Mouse (Mus musculus) T-helper 1 cell (primary cell): ENCODE data around the gene Fabp3.

Experiments
- in situ Hi-C: fragments of 300-600 bp; cut with MboI, MseI; formaldehyde crosslinking; loops from one replicate; pipeline ENCODE4 v1.15.1; 2025; ENCODE audit warnings: high pct_unique_total_duplicates

Fabp3 gene

DNA sequence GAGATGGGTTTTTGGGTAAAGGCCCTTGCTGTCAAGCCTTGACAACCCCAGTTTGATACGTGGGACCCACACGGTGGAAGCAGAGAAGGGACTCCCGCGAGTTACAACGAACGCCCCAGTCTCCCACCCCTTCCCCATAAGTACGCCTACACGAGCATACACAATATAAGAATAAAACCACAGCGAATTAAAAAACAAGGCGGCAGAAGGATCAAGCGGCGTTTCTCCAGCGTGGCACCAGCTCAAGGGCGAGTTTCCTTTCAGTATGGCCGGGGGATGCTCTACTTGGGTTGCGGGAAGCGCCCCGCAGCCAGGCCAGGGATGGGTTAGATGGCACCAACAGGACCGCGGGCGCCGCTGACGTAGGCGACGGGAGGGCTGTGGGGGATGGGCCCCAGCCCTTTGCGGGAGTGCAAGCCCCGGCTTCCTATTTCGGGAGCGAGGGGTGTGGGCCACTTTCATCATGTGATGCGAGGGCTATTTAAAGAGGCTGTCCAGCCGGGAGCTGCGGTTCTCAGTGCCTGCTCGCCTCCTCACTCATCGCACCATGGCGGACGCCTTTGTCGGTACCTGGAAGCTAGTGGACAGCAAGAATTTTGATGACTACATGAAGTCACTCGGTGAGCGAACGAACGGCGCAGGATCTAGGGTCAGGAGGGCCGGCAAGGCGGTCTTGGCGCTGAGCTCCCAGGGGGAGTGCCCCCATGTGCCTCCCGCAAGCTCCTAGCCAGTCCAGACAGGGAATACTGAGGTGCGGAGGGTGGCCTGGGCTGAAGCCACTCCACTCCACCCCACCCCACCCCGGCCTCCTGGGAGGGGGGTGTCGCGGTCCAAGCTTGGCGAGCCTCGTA lies at the start of gene Fabp3, which contains the start of gene Gm10570:
Gene Fabp3, plus strand, starts transcription at position 365 of the 851 bp plus-strand sequence.
Gene Gm10570, minus strand, starts transcription at position 444 of the 851 bp plus-strand sequence.
- in situ Hi-C loops: loop anchor here (10.0 kb wide), 1 partner anchor 326 kb away; no protein-coding TSS in a partner anchor

DNA sequence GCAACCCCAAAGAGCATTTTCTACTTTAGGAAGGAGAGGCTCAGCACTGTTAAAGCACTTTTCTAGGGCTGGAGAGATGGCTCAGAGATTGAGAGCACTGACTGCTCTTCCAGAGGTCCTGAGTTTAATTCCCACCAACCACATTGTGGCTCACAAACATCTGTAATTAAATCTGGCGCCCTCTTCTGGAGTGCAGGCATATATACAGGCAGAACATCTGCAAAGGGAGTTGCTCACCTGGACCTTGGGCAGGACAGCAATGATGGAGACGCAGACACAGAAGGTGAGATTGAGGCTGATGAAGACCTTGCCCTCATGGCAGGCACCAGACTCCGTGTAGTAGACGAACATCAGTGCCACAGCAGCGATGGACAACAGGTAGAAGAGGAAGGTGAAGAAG lies 48.0 kb upstream of the Fabp3 start:
- in situ Hi-C loops: no loop called here

DNA sequence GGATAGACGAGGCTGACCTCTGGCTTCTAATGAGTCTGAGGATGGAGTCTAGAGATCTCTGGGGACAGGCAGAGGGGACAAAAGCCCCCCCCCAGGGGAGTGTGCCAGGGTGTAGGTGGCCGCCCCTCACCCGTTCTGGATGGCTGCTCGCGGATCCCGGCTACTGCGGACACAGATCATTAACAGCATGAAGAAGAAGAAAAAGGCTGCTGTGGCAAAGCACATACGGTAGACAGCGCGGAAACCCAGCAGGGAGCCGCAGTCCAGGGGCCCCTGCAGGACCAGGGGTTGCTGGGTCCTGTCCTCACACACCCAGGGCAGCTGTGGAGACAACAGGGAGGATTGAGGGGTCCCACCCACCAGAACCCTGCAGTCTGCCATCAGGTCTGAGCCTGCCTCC lies 44.3 kb upstream of the Fabp3 start:
- in situ Hi-C loops: no loop called here

DNA sequence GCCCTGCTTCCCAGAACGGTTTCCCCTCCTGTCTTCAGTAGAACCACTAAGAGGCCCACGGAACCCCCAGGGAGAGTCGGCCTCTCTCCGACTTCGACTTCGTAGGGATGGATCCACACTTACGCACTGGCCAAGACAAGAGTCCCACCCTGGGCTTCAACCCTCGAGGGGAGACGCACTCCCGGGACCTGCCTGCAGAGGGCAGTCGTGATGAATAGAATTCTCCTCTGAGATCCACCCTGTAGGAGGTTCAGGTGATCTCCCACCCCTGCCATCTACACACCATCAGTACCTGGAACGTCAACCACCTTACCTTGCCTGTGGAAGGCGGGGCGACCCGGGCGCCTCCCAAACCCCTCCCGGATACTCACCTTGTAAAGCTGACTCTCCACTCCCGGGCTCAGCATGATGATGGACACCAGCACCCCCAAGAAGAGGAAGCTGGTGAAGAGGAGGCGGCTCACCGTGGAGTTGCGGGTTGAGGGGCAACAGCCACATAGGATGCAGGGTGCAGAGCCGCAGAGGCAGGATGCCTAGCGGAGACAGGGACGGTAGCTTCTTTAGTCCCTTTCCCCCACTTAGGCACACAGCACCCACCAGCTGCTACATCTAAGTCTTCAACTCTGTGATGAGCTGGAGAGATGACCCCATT lies 43.6 kb upstream of the Fabp3 start:
- in situ Hi-C loops: no loop called here

DNA sequence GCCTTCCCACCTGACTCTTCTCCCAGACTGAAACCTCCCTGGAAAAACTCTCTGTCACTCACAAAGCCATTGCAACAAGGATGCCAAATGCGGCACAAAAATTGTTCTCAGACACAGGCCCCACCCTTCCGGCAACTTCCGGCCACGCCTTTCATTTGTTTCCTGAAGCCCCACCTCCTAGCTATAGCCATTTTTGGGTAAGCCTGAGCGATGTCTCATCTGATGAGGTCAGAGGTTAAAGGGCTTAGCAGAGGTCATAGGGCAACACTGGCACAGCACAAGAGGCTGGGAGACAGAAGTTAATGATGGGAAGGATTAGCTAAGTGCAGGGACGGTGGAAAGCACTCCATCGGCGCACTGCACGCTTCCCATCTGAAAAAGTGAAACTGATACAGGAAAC lies 41.8 kb upstream of the Fabp3 start:
- in situ Hi-C loops: no loop called here

DNA sequence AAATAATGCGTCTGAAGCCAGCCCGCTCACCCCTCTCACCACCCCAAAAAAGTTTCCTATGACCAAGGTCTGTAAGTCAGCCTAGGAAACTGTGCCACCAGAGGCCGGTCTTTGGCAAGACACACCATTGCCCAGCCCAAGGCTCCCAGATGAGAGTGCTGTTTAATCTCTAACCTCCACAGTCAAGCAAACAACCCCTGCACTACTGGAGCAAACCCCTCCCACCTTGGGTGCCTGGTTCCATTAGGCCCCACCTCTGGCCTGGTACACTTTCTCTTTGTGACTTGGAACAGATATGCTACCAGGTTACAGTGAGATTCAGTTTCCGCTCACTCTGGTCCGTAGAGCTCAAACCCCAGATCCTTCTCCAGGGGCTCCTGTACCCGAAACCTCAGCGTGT lies 41.3 kb upstream of the Fabp3 start:
- in situ Hi-C loops: no loop called here

GRCm38 (mm10) chr4:130268736-130269135 lies 39.7 kb upstream of the Fabp3 start:
- in situ Hi-C loops: no loop called here

DNA sequence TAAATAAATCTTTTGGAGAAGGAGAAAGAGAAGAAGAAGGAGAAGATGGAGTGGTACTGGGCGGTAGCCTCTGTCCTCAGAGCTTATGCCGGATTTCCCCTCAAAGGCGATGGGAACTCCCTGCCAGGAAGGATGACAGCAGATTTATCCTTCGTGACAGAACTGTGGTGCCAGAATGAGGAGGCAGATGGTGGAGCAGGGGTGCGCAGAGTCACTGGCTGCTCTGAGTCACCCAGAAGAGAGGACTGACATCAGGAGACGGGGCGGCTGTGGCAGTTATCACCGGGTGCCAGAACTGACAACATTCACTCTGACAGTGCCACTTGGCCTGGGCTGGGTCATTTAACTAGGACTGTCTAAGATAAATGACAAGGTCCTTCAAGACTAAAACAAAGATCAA lies 38.3 kb upstream of the Fabp3 start:
- in situ Hi-C loops: no loop called here

DNA sequence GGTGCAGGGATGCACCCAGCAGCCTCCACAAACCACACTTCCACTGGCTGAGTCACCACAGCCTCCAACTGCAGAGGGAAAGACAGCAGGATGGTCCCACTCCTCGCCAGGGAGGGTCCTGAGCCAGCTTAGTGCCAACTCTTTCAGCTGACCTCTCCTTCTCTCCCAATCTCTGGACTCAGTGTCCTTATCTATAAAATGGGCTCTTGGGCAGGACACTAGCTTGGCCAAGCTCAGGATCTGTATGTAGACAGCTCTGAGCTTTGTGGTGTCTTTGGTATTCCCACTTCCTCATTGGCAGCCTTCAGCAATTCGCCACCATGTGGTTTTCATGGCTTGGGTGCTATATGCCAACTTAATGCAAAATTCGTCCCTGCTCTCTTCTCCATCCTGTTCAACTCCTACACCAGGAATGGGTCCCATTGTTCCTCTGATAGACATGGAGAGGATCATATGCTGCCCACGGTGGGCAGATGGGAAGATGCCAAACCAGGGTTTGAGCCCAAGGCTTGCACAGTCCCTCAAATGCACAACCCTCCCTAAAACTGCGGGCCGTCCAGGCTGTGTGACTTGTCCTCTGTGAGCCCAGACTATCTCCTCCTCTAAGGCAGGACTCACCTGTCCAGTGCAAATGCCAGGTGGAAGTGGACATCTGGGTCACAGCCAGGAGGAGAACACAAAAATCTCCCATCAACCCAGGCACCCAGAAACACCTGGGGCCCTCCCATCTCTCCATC lies 37.6 kb upstream of the Fabp3 start:
- in situ Hi-C loops: no loop called here

GRCm38 (mm10) chr4:130273698-130274345 lies 34.6 kb upstream of the Fabp3 start:
- in situ Hi-C loops: no loop called here

DNA sequence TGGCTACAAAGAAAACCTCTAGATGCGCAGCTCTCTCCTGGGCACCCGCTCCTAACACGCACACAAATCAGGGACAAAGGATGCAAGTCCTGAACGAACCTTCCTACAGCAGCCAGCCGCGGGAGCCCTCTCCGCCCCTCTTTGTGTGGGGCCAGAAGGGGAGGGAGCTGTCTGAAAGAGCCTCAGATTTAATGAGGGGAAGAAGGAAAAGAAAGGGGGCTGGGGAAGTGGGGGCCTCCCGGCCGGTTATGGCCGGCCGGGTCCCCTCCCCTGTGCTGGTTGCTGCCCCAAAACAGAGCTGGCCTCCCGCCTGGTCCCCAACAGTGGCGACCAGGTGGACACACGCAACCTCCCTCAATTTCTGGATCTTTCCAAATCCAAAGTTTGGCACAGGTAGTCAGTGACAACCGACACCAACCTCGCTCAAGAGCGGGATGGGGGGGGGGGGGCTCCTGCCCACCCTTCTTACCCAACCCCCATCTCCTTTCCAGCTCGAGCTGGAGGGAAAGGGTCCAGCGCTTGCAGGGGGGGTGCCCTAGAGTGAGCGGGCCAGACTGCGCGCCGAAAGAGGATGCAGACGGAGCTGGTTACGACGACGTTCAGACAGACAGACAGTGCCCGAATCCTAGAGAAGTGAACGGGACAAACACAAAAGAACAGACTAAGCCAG lies 33.9 kb upstream of the Fabp3 start:
- in situ Hi-C loops: no loop called here

DNA sequence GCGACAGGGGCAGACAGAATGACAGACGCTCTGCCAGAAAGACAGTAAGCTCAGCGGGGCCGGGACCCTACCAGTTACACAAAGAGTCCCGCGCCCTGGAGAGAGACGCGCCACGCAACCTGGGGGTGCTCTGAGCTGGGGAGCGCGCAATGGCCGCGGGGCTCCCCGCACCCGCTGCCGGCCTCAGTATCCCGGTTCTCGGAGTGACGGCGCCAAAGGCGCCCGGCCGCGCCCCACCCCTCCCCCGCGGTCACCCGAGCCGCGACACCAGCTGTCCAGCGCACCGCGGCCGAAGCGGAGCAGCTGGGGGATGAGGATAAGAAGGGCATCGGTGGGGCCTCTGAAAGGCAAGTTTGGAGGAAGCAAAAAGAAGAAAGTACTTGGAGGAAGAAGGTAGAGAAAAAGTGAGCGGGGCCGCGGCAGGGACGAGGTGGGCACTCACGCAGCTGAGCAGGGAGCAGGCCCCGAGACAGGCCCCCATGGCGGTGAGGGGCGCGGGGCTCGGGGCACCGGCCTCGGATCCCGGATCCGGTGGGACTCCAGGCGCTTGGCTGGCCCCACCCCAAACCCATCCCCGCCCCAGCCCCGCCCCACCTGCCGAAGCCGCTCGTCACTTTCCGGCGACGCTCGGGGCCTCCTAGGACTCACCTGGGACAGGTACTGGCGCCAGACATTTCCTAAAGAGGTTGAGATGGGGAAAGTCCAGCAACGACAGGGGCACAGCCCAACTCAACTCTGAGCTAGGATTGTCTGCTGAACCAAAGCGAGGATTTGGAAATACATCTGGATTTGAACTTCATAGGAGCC lies 33.2 kb upstream of the Fabp3 start:
- in situ Hi-C loops: no loop called here

DNA sequence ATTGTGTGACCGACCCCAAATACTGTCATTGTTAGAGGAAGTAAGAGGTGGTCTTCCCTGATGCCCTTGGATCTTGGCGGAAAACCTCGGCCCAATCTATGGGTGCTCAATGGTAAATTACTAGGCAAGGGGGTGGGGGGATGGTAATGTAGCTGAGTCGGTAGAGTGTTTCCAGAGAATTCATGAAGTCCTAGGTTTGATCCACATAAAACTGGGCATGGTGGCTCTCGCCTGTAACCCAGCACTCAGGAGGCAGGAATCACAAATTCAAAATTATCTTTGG lies 32.6 kb upstream of the Fabp3 start:
- in situ Hi-C loops: no loop called here

DNA sequence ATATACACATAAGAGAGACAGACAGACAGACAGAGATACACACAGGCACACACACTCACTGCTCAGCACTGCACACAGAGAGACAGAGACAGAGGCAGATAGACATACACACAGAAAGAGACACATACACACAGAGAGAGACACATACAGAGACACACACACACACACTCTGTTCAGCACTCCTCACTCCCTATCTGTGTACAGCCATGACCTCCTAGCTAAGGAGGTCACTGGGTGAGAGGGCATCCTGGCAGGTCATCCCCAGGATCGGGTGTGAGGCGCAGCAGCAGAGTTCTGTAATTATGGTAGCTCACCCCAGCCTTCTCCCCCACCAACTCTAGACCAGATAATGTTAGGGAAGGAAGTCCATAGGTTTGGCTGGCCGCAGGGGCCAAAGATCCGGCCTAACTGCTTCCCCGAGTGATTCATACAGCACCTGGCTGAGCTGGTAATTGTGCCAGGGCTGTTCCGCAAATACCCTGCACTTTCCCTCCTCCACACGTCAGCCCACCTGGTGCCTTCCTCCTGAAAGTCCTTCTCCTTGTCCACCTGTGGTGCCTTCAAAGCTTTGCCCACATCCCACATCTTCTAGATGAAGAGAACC lies 31.7 kb upstream of the Fabp3 start:
- in situ Hi-C loops: no loop called here

DNA sequence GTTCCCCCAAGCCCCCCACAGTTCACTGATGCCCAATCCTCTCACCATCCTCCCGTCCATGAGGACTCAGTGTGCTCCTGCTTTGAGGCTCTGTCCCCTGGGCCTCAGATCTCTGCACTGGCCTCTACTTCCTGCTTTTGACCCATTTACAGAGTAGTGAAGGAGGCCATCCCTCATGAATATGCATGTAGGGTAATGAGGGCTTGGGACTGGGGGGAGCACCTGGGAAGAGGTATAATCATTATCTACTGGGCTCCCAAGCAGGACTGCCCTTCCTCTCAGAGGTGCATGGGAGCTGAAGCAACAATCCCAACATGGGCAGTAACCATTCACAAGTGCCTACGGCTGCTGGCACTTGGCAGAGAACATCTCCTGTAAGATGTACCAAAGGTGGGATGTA lies 29.3 kb upstream of the Fabp3 start, which contains the start of gene Serinc2:
Gene Serinc2, minus strand, starts transcription at position 101 of the 400 bp plus-strand sequence.
- in situ Hi-C loops: no loop called here

DNA sequence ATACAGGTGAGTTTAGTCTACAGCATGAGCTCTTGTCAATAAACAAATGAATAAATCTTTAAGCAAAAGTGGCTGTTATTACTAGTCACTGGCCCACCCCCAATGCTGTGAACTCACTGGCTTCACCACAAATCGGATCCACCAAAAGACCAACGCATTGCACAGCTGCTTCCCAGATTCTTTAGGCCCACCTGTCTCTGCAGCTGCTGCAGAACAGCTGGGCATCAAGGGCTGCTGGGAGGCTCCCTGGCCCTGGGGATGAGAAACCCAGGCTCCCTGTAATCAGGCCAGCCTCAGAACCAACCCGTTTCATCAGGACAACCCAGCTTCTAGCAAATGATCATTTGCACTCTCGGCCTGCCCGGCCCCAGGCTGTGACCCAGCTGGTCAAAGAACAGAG lies 25.5 kb upstream of the Fabp3 start:
- in situ Hi-C loops: no loop called here

GRCm38 (mm10) chr4:130283826-130284225 lies 24.6 kb upstream of the Fabp3 start:
- in situ Hi-C loops: no loop called here

DNA sequence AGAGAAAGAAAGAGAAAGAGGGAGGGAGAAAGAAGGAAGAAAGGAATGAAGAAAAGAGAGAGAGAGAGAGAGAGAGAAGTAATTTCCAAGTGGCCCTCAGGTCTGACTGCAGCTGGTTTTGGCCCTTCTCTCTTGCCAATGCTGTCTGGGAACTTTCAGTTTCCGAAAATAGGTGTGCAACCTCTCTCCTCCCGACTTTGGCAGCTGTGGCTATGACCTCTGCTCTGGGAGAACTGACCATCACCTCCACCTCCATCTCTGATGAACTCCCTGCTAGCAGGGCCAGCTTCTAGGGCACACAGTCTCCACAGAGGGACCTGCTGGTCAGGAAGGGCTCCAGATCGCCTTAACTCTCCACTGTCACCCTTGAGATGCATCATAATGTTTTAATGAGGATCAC lies 21.9 kb upstream of the Fabp3 start:
- in situ Hi-C loops: no loop called here

DNA sequence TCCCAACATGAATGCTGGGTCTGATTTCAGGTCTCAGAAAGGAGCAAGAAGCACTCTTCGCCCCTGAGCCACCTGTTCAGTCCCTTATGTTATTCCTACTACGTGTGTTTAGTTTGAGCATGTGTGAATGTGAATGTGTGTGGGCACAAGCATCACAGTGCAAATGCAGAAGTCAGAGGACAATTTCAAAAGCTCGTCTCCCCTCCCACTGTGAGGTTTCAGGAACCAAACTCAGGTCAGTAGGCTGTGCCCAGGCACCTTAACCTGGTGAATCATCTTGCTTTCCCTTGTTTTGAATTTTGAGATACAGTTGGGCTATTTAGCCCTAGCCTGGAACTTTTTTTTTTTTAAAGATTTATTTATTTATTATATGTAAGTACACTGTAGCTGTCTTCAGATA lies 18.6 kb upstream of the Fabp3 start:
- in situ Hi-C loops: loop anchor here (5.0 kb wide), 1 partner anchor 83 kb away; no protein-coding TSS in a partner anchor

DNA sequence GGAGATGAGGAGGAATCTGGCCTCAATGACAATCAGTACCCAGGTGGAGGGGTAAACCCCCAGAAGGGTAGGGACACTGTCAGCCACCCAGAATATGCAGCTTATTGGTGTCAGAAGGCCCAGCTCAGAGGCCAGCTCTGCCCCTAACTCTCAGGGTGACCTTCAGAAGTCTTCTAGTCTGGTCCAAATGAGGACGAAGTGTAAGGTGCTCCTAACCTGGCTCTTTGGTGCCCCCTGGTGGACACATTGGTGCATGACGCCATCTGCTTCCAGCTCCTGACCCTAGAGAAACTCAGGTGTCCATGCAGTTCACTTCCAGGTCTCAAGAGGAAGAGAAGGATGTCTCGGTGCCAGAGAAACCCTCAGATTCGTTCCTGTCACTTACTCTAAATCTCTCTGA lies 16.1 kb upstream of the Fabp3 start:
- in situ Hi-C loops: loop anchor here (5.0 kb wide), 1 partner anchor 85 kb away; no protein-coding TSS in a partner anchor
